Mouse (Mus musculus) adrenal gland, postnatal 25 days (tissue): ENCODE measurements around the gene Elp4. TPM values are rescaled to one million over a fixed set of nuclear protein-coding genes. Genes with fewer than 3 reads are reported as not detected.

Experiments used
- DNase-seq: peaks from one replicate; pipeline ENCODE4 v3.0.0; 2021; ENCODE audit warnings: mixed read lengths
- total RNA-seq: library from RNA; stranded (reverse); gene quantifications from 2 replicates; pipeline ENCODE4 v1.2.3, GENCODE M21; 2021

Gene Elp4
- total RNA-seq, 1 experiment from 2014 or later = 17.1 TPM

- no peak for DNase-seq
Observed at GRCm38 (mm10) chr2:105715409-105716115, 188.8 kb downstream of the Elp4 start.

- no peak for DNase-seq
Observed at GRCm38 (mm10) chr2:105710511-105710910, 193.9 kb downstream of the Elp4 start.

- no peak for DNase-seq
Observed at GRCm38 (mm10) chr2:105709126-105709525, 195.2 kb downstream of the Elp4 start.

GRCm38 (mm10) chr2:105705320-105705719, 199.0 kb downstream of the Elp4 start:
- no peak for DNase-seq

- DNase-seq = no peak
Observed at GRCm38 (mm10) chr2:105702586-105702985, 201.8 kb downstream of the Elp4 start.

GRCm38 (mm10) chr2:105701781-105702180, 202.6 kb downstream of the Elp4 start:
- no peak for DNase-seq

- DNase-seq = no peak
Observed at GRCm38 (mm10) chr2:105698631-105699030, 205.7 kb downstream of the Elp4 start.

- DNase-seq = no peak
Observed at GRCm38 (mm10) chr2:105697741-105698140, 206.6 kb downstream of the Elp4 start.

- no peak for DNase-seq
Observed at GRCm38 (mm10) chr2:105691296-105691695, 213.1 kb downstream of the Elp4 start.

GRCm38 (mm10) chr2:105689771-105690639, 214.4 kb downstream of the Elp4 start:
- DNase-seq = no peak

- no peak for DNase-seq
Observed at GRCm38 (mm10) chr2:105689304-105689770, 215.0 kb downstream of the Elp4 start.

GRCm38 (mm10) chr2:105688436-105689303, 215.7 kb downstream of the Elp4 start:
- no peak for DNase-seq

- DNase-seq = no peak
Observed at GRCm38 (mm10) chr2:105688011-105688410, 216.4 kb downstream of the Elp4 start.

- DNase-seq = no peak
Observed at GRCm38 (mm10) chr2:105687317-105687991, 216.9 kb downstream of the Elp4 start.

GRCm38 (mm10) chr2:105686363-105687316, 217.7 kb downstream of the Elp4 start:
- no peak for DNase-seq

- DNase-seq = no peak
Observed at GRCm38 (mm10) chr2:105685651-105686050, 218.7 kb downstream of the Elp4 start.

- no peak for DNase-seq
Observed at GRCm38 (mm10) chr2:105684991-105685650, 219.2 kb downstream of the Elp4 start.

GRCm38 (mm10) chr2:105683771-105684410, 220.5 kb downstream of the Elp4 start:
- no peak for DNase-seq

- no peak for DNase-seq
Observed at GRCm38 (mm10) chr2:105682634-105683351, 221.6 kb downstream of the Elp4 start.
